Mouse (Mus musculus): ENCODE data around the gene Ptpra. TPM values are rescaled to one million over a fixed set of nuclear protein-coding genes. Genes with fewer than 3 reads are reported as not detected.
A peak's percentile ranks its signal among the peaks of the same experiment; 100 is the strongest.
"Not testable (repeated sequence)": the region's sequence is repeated elsewhere in the genome, so short reads cannot be mapped to it uniquely, and the experiment has no call there.

The Ptpra gene
- polyA plus RNA-seq, 1 experiment from 2014 or later: 152 TPM

GRCm38 (mm10) chr2:130496037-130496436, 46.0 kb downstream of the Ptpra start:
- H3K27ac ChIP-seq (ENCODE audit: low read length): peak overlapping the region; percentile 34; the same call in 1 of the 2 replicates
- H3K36me3 ChIP-seq (ENCODE audit: control insufficient read depth, insufficient read depth): no peaks in the 10 kb centered on the region
- ATAC-seq: peak; percentile 84
- 9% methylated on average over 6 of the region's 6 CpGs for WGBS
- no peak overlapping the region for H3K4me2 ChIP-seq (ENCODE audit: low read length)
- no peaks in the 10 kb centered on the region for H3K9me3 ChIP-seq (ENCODE audit: control insufficient read depth, low read length)
- H3K27me3 ChIP-seq (replicated peaks; ENCODE audit: control insufficient read depth, insufficient read depth, low read length): no peaks in the 10 kb centered on the region
- H3K4me3 ChIP-seq (replicated peaks; ENCODE audit: low read length): no peak overlapping the region
- peaks cover 13% of the 10 kb centered on the region for H3K4me1 ChIP-seq (replicated peaks; ENCODE audit: control insufficient read depth, insufficient read depth, low read length)
- H3K9ac ChIP-seq (replicated peaks; ENCODE audit: low read depth, low read length): peak overlapping the region; percentile 34; the same call in 1 of the 2 replicates

- Histone ChIP-seq H3K27ac (ENCODE audit: low read length) (no peak overlapping the region), H3K4me3 (replicated peaks; ENCODE audit: low read length) (no peak overlapping the region), H3K4me1 (replicated peaks; ENCODE audit: control insufficient read depth, insufficient read depth, low read length) (peaks cover 8% of the 10 kb centered on the region), H3K36me3 (ENCODE audit: control insufficient read depth, insufficient read depth) (no peaks in the 10 kb centered on the region), H3K9ac (replicated peaks; ENCODE audit: low read depth, low read length) (no peak overlapping the region), H3K4me2 (ENCODE audit: low read length) (no peak overlapping the region), H3K27me3 (replicated peaks; ENCODE audit: control insufficient read depth, insufficient read depth, low read length) (no peaks in the 10 kb centered on the region), H3K9me3 (ENCODE audit: control insufficient read depth, low read length) (no peaks in the 10 kb centered on the region)
- no peak for ATAC-seq
- 42% methylated on average over 4 of the region's 4 CpGs for WGBS
Observed at GRCm38 (mm10) chr2:130496931-130497330, 46.9 kb downstream of the Ptpra start.

GRCm38 (mm10) chr2:130499546-130499945, 49.5 kb downstream of the Ptpra start:
- no peak overlapping the region for H3K4me2 ChIP-seq (ENCODE audit: low read length)
- no peak overlapping the region for H3K9ac ChIP-seq (replicated peaks; ENCODE audit: low read depth, low read length)
- WGBS: 73% methylated on average over 3 of the region's 3 CpGs
- H3K9me3 ChIP-seq (ENCODE audit: control insufficient read depth, low read length): no peaks in the 10 kb centered on the region
- H3K4me1 ChIP-seq (replicated peaks; ENCODE audit: control insufficient read depth, insufficient read depth, low read length): peaks cover 8% of the 10 kb centered on the region
- no peaks in the 10 kb centered on the region for H3K27me3 ChIP-seq (replicated peaks; ENCODE audit: control insufficient read depth, insufficient read depth, low read length)
- no peaks in the 10 kb centered on the region for H3K36me3 ChIP-seq (ENCODE audit: control insufficient read depth, insufficient read depth)
- H3K4me3 ChIP-seq (replicated peaks; ENCODE audit: low read length): no peak overlapping the region
- ATAC-seq: no peak
- H3K27ac ChIP-seq (ENCODE audit: low read length): no peak overlapping the region

GRCm38 (mm10) chr2:130501556-130501955, 51.5 kb downstream of the Ptpra start:
- Histone ChIP-seq H3K9ac (replicated peaks; ENCODE audit: low read depth, low read length) (no peak overlapping the region), H3K9me3 (ENCODE audit: control insufficient read depth, low read length) (no peaks in the 10 kb centered on the region), H3K4me1 (replicated peaks; ENCODE audit: control insufficient read depth, insufficient read depth, low read length) (no peaks in the 10 kb centered on the region; the same call in 1 of the 2 replicates), H3K27me3 (replicated peaks; ENCODE audit: control insufficient read depth, insufficient read depth, low read length) (no peaks in the 10 kb centered on the region), H3K4me3 (replicated peaks; ENCODE audit: low read length) (no peak overlapping the region), H3K27ac (ENCODE audit: low read length) (no peak overlapping the region), H3K4me2 (ENCODE audit: low read length) (no peak overlapping the region), H3K36me3 (ENCODE audit: control insufficient read depth, insufficient read depth) (peaks cover 5% of the 10 kb centered on the region)
- WGBS: 89% methylated on average over 2 of the region's 2 CpGs
- no peak for ATAC-seq

- H3K9ac ChIP-seq (replicated peaks; ENCODE audit: low read depth, low read length); H3K4me2 ChIP-seq (ENCODE audit: low read length); H3K4me1 ChIP-seq (replicated peaks; ENCODE audit: control insufficient read depth, insufficient read depth, low read length); H3K9me3 ChIP-seq (ENCODE audit: control insufficient read depth, low read length); ATAC-seq; H3K27me3 ChIP-seq (replicated peaks; ENCODE audit: control insufficient read depth, insufficient read depth, low read length); H3K27ac ChIP-seq (ENCODE audit: low read length); H3K4me3 ChIP-seq (replicated peaks; ENCODE audit: low read length); H3K36me3 ChIP-seq (ENCODE audit: control insufficient read depth, insufficient read depth): not testable (repeated sequence)
- WGBS: 98% methylated on average over 4 of the region's 5 CpGs
Observed at GRCm38 (mm10) chr2:130511616-130512015, 61.5 kb downstream of the Ptpra start.

GRCm38 (mm10) chr2:130513907-130514306, 63.8 kb downstream of the Ptpra start:
- Histone ChIP-seq H3K9ac (replicated peaks; ENCODE audit: low read depth, low read length) (no peak overlapping the region), H3K27ac (ENCODE audit: low read length) (no peak overlapping the region), H3K27me3 (replicated peaks; ENCODE audit: control insufficient read depth, insufficient read depth, low read length) (no peaks in the 10 kb centered on the region), H3K36me3 (ENCODE audit: control insufficient read depth, insufficient read depth) (peaks cover 1% of the 10 kb centered on the region; the same call in 1 of the 2 replicates), H3K4me2 (ENCODE audit: low read length) (no peak overlapping the region), H3K4me3 (replicated peaks; ENCODE audit: low read length) (no peak overlapping the region), H3K9me3 (ENCODE audit: control insufficient read depth, low read length) (no peaks in the 10 kb centered on the region), H3K4me1 (replicated peaks; ENCODE audit: control insufficient read depth, insufficient read depth, low read length) (no peaks in the 10 kb centered on the region)
- 94% methylated on average over 8 of the region's 8 CpGs for WGBS
- ATAC-seq: no peak

GRCm38 (mm10) chr2:130515791-130516190, 65.7 kb downstream of the Ptpra start:
- no peaks in the 10 kb centered on the region for H3K4me1 ChIP-seq (replicated peaks; ENCODE audit: control insufficient read depth, insufficient read depth, low read length)
- WGBS: 21% methylated on average over 5 of the region's 5 CpGs
- no peaks in the 10 kb centered on the region for H3K27me3 ChIP-seq (replicated peaks; ENCODE audit: control insufficient read depth, insufficient read depth, low read length)
- H3K4me2 ChIP-seq (ENCODE audit: low read length): no peak overlapping the region
- no peak overlapping the region for H3K9ac ChIP-seq (replicated peaks; ENCODE audit: low read depth, low read length)
- no peaks in the 10 kb centered on the region for H3K9me3 ChIP-seq (ENCODE audit: control insufficient read depth, low read length)
- no peak overlapping the region for H3K27ac ChIP-seq (ENCODE audit: low read length)
- no peak for ATAC-seq
- H3K36me3 ChIP-seq (ENCODE audit: control insufficient read depth, insufficient read depth): peaks cover 11% of the 10 kb centered on the region
- H3K4me3 ChIP-seq (replicated peaks; ENCODE audit: low read length): no peak overlapping the region

GRCm38 (mm10) chr2:130521927-130522326, 71.8 kb downstream of the Ptpra start:
- 98% methylated on average over 2 of the region's 2 CpGs for WGBS
- H3K36me3 ChIP-seq (ENCODE audit: control insufficient read depth, insufficient read depth): peaks cover 18% of the 10 kb centered on the region
- no peaks in the 10 kb centered on the region for H3K27me3 ChIP-seq (replicated peaks; ENCODE audit: control insufficient read depth, insufficient read depth, low read length)
- H3K4me1 ChIP-seq (replicated peaks; ENCODE audit: control insufficient read depth, insufficient read depth, low read length): no peaks in the 10 kb centered on the region
- H3K9ac ChIP-seq (replicated peaks; ENCODE audit: low read depth, low read length): no peak overlapping the region
- no peak for ATAC-seq
- H3K27ac ChIP-seq (ENCODE audit: low read length): no peak overlapping the region
- H3K4me2 ChIP-seq (ENCODE audit: low read length): no peak overlapping the region
- H3K4me3 ChIP-seq (replicated peaks; ENCODE audit: low read length): no peak overlapping the region
- H3K9me3 ChIP-seq (ENCODE audit: control insufficient read depth, low read length): no peaks in the 10 kb centered on the region

- not testable (repeated sequence) for H3K4me3 ChIP-seq (replicated peaks; ENCODE audit: low read length); H3K27me3 ChIP-seq (replicated peaks; ENCODE audit: control insufficient read depth, insufficient read depth, low read length); H3K4me2 ChIP-seq (ENCODE audit: low read length); H3K27ac ChIP-seq (ENCODE audit: low read length); H3K9me3 ChIP-seq (ENCODE audit: control insufficient read depth, low read length); H3K36me3 ChIP-seq (ENCODE audit: control insufficient read depth, insufficient read depth); H3K9ac ChIP-seq (replicated peaks; ENCODE audit: low read depth, low read length); ATAC-seq; H3K4me1 ChIP-seq (replicated peaks; ENCODE audit: control insufficient read depth, insufficient read depth, low read length)
- WGBS: 93% methylated on average over 3 of the region's 4 CpGs
Observed at GRCm38 (mm10) chr2:130525480-130525879, 75.4 kb downstream of the Ptpra start.

- H3K9ac ChIP-seq (replicated peaks; ENCODE audit: low read depth, low read length): no peak overlapping the region
- H3K9me3 ChIP-seq (ENCODE audit: control insufficient read depth, low read length): no peaks in the 10 kb centered on the region
- no peak overlapping the region for H3K4me2 ChIP-seq (ENCODE audit: low read length)
- H3K4me1 ChIP-seq (replicated peaks; ENCODE audit: control insufficient read depth, insufficient read depth, low read length): no peaks in the 10 kb centered on the region
- H3K36me3 ChIP-seq (ENCODE audit: control insufficient read depth, insufficient read depth): peaks cover 8% of the 10 kb centered on the region
- H3K27me3 ChIP-seq (replicated peaks; ENCODE audit: control insufficient read depth, insufficient read depth, low read length): no peaks in the 10 kb centered on the region
- WGBS: 78% methylated on average over 6 of the region's 6 CpGs
- H3K4me3 ChIP-seq (replicated peaks; ENCODE audit: low read length): no peak overlapping the region
- no peak for ATAC-seq
- no peak overlapping the region for H3K27ac ChIP-seq (ENCODE audit: low read length)
Observed at GRCm38 (mm10) chr2:130528457-130528856, 78.4 kb downstream of the Ptpra start.
